Mouse (Mus musculus) mouse trophoblast stem cell (cell line): ENCODE measurements around the gene Paqr9.

Experiments used
- in situ Hi-C, 2 experiments: fragments of 300-500 bp; cut with MseI, MboI; formaldehyde crosslinking; loops; 2 replicates in 1 of 2; 3 replicates in 1 of 2; pipeline ENCODE4 v1.15.1; 2025

Paqr9 gene

GRCm38 (mm10) chr9:95577502-95577901 is 18.0 kb downstream of the Paqr9 start:
- in situ Hi-C loops, result no loop called here

- in situ Hi-C loops, result no loop called here
Measured at GRCm38 (mm10) chr9:95578366-95578895, 19.0 kb downstream of the Paqr9 start.

GRCm38 (mm10) chr9:95581021-95581757 is 21.7 kb downstream of the Paqr9 start:
- in situ Hi-C loops, result no loop called here

- in situ Hi-C loops, result no loop called here
Measured at GRCm38 (mm10) chr9:95581758-95582515, 22.5 kb downstream of the Paqr9 start.

- in situ Hi-C loops, result no loop called here
Measured at GRCm38 (mm10) chr9:95582555-95582954, 23.1 kb downstream of the Paqr9 start.

GRCm38 (mm10) chr9:95586046-95586445 is 26.6 kb downstream of the Paqr9 start:
- in situ Hi-C loops, result no loop called here

GRCm38 (mm10) chr9:95588070-95588469 is 28.6 kb downstream of the Paqr9 start:
- in situ Hi-C loops, result no loop called here

GRCm38 (mm10) chr9:95594291-95594690 is 34.8 kb downstream of the Paqr9 start:
- in situ Hi-C loops, result loop anchor here in 1 of 2 experiments (10.0 kb wide), 1 partner anchor 101 kb away; no protein-coding TSS in a partner anchor

- in situ Hi-C loops, result loop anchor here in 1 of 2 experiments (10.0 kb wide), 1 partner anchor 97 kb away; no protein-coding TSS in a partner anchor
Measured at GRCm38 (mm10) chr9:95597466-95598178, 38.2 kb downstream of the Paqr9 start.

- in situ Hi-C loops, result loop anchor here in 1 of 2 experiments (10.0 kb wide), 1 partner anchor 97 kb away; no protein-coding TSS in a partner anchor
Measured at GRCm38 (mm10) chr9:95598179-95598721, 38.8 kb downstream of the Paqr9 start.

- in situ Hi-C loops, result loop anchor here in 1 of 2 experiments (10.0 kb wide), 1 partner anchor 95 kb away; no protein-coding TSS in a partner anchor
Measured at GRCm38 (mm10) chr9:95599399-95599798, 39.9 kb downstream of the Paqr9 start.

GRCm38 (mm10) chr9:95602849-95603248 is 43.4 kb downstream of the Paqr9 start:
- in situ Hi-C loops, result no loop called here

- in situ Hi-C loops, result no loop called here
Measured at GRCm38 (mm10) chr9:95603316-95603715, 43.9 kb downstream of the Paqr9 start.

GRCm38 (mm10) chr9:95607196-95607595 is 47.7 kb downstream of the Paqr9 start:
- in situ Hi-C loops, result no loop called here

- in situ Hi-C loops, result no loop called here
Measured at GRCm38 (mm10) chr9:95612246-95612768, 52.9 kb downstream of the Paqr9 start.

GRCm38 (mm10) chr9:95613426-95614127 is 54.1 kb downstream of the Paqr9 start:
- in situ Hi-C loops, result no loop called here

- in situ Hi-C loops, result no loop called here
Measured at GRCm38 (mm10) chr9:95614861-95615615, 55.6 kb downstream of the Paqr9 start.

GRCm38 (mm10) chr9:95615961-95616360 is 56.5 kb downstream of the Paqr9 start:
- in situ Hi-C loops, result no loop called here
